Mouse (Mus musculus): Measurements from ENCODE around the gene Tap2. TPM values are rescaled to one million over a fixed set of nuclear protein-coding genes. Genes with fewer than 3 reads are reported as not detected.

Tap2 gene
- polyA plus RNA-seq (2015; fragmentation: Nextera tagmentation; extraction: Ambion mirVana) = 21.0 and 29.0 TPM in 2 replicates

GRCm38 (mm10) chr17:34203444-34203843, at the start of gene Tap2:
Gene Tap2 (plus strand): TSS chr17:34203527.

GRCm38 (mm10) chr17:34187261-34187916, 15.9 kb upstream of the Tap2 start, which contains the start of the genes Tap1 and Psmb9:
Gene Tap1 (plus strand): TSS chr17:34187553.
Gene Psmb9 (minus strand): TSS chr17:34187764.

GRCm38 (mm10) chr17:34196941-34197894, 6.1 kb upstream of the Tap2 start, which contains the start of gene Psmb8:
Gene Psmb8 (plus strand): TSS chr17:34197721.

GRCm38 (mm10) chr17:34238706-34239105, 35.4 kb downstream of the Tap2 start, which contains the start of gene H2-Ob:
Gene H2-Ob (plus strand): TSS chr17:34238903.

DNA sequence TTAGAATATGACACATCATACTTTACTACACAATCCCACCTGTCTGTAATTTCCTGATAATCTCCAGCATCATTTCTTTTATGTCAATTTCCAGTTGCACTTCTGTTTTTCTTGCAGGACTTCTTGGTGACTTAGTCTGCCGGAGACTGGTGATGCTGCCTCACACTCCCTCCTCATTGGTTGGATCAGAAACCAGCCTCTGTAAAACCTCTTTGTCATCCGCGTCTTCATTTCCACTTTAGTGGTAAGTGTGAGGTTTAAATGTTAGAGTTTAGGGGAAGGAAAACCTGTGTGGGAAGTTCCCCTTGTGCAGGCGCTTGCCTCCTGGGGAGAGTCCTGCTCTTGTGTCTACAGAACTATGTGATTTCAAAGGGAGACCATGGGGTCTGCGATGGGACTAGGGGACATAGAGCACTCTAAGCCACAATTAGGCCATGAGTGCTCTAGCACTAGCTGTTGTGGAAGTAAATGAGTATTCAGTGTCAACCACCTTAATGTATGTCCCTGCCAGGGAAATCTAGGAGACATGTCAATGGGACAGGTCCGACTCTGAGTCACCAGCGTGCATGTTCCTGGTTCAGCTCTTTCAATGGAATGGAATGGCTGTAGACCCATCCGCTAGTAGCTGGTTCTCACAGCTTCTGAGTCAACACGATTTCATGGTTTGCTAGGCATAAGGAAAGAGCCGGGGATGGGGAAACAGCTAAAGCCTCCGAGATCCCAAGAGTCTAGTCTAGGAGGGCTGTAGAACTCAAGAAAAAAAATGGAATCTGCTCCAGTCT, 54.5 kb downstream of the Tap2 start, which contains the start of gene H2-Ab1:
TSS of gene H2-Ab1 (plus strand) at position 96 of the 782 bp plus-strand sequence.

Other genes starting within 250 kb of the Tap2 start
- gene Vps52, start 247.7 kb upstream of the Tap2 start, polyA plus RNA-seq (2015; fragmentation: Nextera tagmentation; extraction: Ambion mirVana) = 25.5 and 27.2 TPM in 2 replicates
- 2,156 and 2,219 TPM in 2 replicates for gene Rps18, start 247.5 kb upstream of the Tap2 start, polyA plus RNA-seq (2015; fragmentation: Nextera tagmentation; extraction: Ambion mirVana)
- 186 and 228 TPM in 2 replicates for gene H2-K1, start 203.2 kb upstream of the Tap2 start, polyA plus RNA-seq (2015; fragmentation: Nextera tagmentation; extraction: Ambion mirVana)
- 8.9 and 11.6 TPM in 2 replicates for gene Ring1, start 178.8 kb upstream of the Tap2 start, polyA plus RNA-seq (2015; fragmentation: Nextera tagmentation; extraction: Ambion mirVana)
- 36.1 and 46.0 TPM in 2 replicates for gene H2-Ke6, start 175.5 kb upstream of the Tap2 start, polyA plus RNA-seq (2015; fragmentation: Nextera tagmentation; extraction: Ambion mirVana)
- 58.1 and 68.4 TPM in 2 replicates for gene Slc39a7, start 171.8 kb upstream of the Tap2 start, polyA plus RNA-seq (2015; fragmentation: Nextera tagmentation; extraction: Ambion mirVana)
- 26.4 and 30.3 TPM in 2 replicates for gene Rxrb, start 171.7 kb upstream of the Tap2 start, polyA plus RNA-seq (2015; fragmentation: Nextera tagmentation; extraction: Ambion mirVana)
- 0.32 and 0.93 TPM in 2 replicates for gene Col11a2, start 164.1 kb upstream of the Tap2 start, polyA plus RNA-seq (2015; fragmentation: Nextera tagmentation; extraction: Ambion mirVana)
- gene H2-Oa, start 111.2 kb upstream of the Tap2 start, polyA plus RNA-seq (2015; fragmentation: Nextera tagmentation; extraction: Ambion mirVana) = 2.5 and 4.4 TPM in 2 replicates
- 19.0 and 25.7 TPM in 2 replicates for gene H2-DMa, start 84.0 kb upstream of the Tap2 start, polyA plus RNA-seq (2015; fragmentation: Nextera tagmentation; extraction: Ambion mirVana)
- 56.4 and 65.3 TPM in 2 replicates for gene Brd2, start 80.9 kb upstream of the Tap2 start, polyA plus RNA-seq (2015; fragmentation: Nextera tagmentation; extraction: Ambion mirVana)
- gene H2-DMb2, start 60.2 kb upstream of the Tap2 start, polyA plus RNA-seq (2015; fragmentation: Nextera tagmentation; extraction: Ambion mirVana) = 4.8 and 5.6 TPM in 2 replicates
- gene H2-DMb1, start 50.5 kb upstream of the Tap2 start, polyA plus RNA-seq (2015; fragmentation: Nextera tagmentation; extraction: Ambion mirVana) = 4.4 and 8.9 TPM in 2 replicates
- 15.1 and 20.2 TPM in 2 replicates for gene Tap1, start 16.0 kb upstream of the Tap2 start, polyA plus RNA-seq (2015; fragmentation: Nextera tagmentation; extraction: Ambion mirVana)
- 33.4 and 43.3 TPM in 2 replicates for gene Psmb9, start 15.8 kb upstream of the Tap2 start, polyA plus RNA-seq (2015; fragmentation: Nextera tagmentation; extraction: Ambion mirVana)
- gene Psmb8, start 5.8 kb upstream of the Tap2 start, polyA plus RNA-seq (2015; fragmentation: Nextera tagmentation; extraction: Ambion mirVana) = 65.0 and 89.6 TPM in 2 replicates
- gene H2-Ob, start 35.4 kb downstream of the Tap2 start, polyA plus RNA-seq (2015; fragmentation: Nextera tagmentation; extraction: Ambion mirVana) = 2.4 and 3.9 TPM in 2 replicates
- gene H2-Ab1, start 54.2 kb downstream of the Tap2 start, polyA plus RNA-seq (2015; fragmentation: Nextera tagmentation; extraction: Ambion mirVana) = 61.1 and 90.6 TPM in 2 replicates
- gene H2-Aa, start 84.3 kb downstream of the Tap2 start, polyA plus RNA-seq (2015; fragmentation: Nextera tagmentation; extraction: Ambion mirVana) = 36.2 and 55.0 TPM in 2 replicates
- gene H2-Eb1, start 102.3 kb downstream of the Tap2 start, polyA plus RNA-seq (2015; fragmentation: Nextera tagmentation; extraction: Ambion mirVana) = 23.4 and 39.6 TPM in 2 replicates
- gene H2-Eb2, start 122.1 kb downstream of the Tap2 start, polyA plus RNA-seq (2015; fragmentation: Nextera tagmentation; extraction: Ambion mirVana) = 0.07 and 0.08 TPM in 2 replicates
- 0.20 and 0.27 TPM in 2 replicates for gene Btnl2, start 151.3 kb downstream of the Tap2 start, polyA plus RNA-seq (2015; fragmentation: Nextera tagmentation; extraction: Ambion mirVana)
- gene Btnl1, start 173.6 kb downstream of the Tap2 start, polyA plus RNA-seq (2015; fragmentation: Nextera tagmentation; extraction: Ambion mirVana) = 0.07 and 0.14 TPM in 2 replicates
- 0.20 and 0.57 TPM in 2 replicates for gene BC051142, start 195.3 kb downstream of the Tap2 start, polyA plus RNA-seq (2015; fragmentation: Nextera tagmentation; extraction: Ambion mirVana)

Data from spleen, postnatal 0 days (tissue).